Mouse (Mus musculus) regulatory T cell (primary cell): ENCODE results near the gene Kcnma1.

ENCODE experiments used
- in situ Hi-C: fragments of 300-600 bp; cut with MboI, MseI; formaldehyde crosslinking; loops from one replicate; pipeline ENCODE4 v1.15.1; 2025; ENCODE audit warnings: high pct_unique_total_duplicates

The Kcnma1 gene

GRCm38 (mm10) chr14:24014391-24014790 lies at the start of gene Kcnma1:
Gene Kcnma1, minus strand, starts transcription at chr14:24014491.
- in situ Hi-C loops: no loop called here

DNA sequence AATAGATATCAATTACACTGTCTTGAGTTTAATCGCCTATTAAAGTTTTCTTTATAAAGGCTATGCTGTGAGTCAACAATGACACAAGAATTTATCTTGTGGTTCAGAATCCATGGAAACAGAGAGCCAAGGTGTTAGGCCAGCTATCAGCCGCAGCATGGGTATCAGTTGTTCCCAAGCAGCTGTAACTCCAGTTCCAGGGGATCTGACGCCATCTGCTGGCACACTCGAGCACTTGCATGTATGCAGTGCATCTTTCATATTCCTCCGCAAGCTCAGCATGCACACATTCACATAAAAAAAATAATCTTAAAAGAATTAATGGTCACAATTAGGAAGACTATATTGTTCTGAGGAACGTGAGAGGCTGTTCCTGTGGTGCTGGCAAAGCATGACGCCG lies 45.5 kb upstream of the Kcnma1 start:
- in situ Hi-C loops: no loop called here

- in situ Hi-C loops: no loop called here
Measured at GRCm38 (mm10) chr14:24059287-24059686, 45.0 kb upstream of the Kcnma1 start.

DNA sequence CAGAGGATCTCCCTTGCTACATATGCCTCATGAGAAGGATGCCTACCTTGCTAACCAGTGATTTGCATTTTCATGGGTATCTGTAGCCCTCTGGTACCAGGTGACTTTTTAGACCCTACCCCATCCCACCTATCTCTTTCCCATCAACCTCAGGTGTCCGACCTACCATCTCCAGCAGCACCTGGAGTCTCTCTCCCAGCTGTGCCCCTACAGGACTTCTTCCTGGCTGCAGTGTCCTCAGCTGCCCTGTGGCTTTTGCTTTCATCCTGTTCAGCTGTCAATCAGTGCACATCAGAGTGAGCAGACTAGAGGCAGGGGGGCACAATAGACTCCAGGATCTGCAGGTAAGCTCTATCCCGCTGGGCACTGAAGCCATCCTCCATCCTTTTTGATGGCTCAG lies 37.5 kb upstream of the Kcnma1 start:
- in situ Hi-C loops: no loop called here

DNA sequence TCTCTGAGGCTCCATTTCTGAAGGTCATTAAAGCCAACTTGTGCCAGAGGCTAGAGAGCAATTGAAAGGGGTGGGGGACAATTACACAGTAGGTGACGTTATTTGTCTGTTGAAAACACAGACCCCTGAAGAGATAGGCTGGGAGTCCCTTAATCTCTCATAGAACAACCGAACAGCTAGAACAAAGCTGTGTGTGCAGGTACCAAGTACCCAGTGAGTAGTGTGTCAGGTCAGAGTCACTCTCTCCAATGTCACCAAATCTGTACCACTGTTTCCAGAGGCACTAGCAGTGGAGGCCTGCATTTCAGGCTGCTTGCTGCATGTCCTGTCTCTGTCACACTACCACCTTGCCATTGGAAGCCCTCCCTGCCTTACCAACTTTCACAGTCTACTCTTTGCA lies 22.3 kb upstream of the Kcnma1 start:
- in situ Hi-C loops: no loop called here

GRCm38 (mm10) chr14:24036208-24036535 lies 21.9 kb upstream of the Kcnma1 start:
- in situ Hi-C loops: no loop called here

DNA sequence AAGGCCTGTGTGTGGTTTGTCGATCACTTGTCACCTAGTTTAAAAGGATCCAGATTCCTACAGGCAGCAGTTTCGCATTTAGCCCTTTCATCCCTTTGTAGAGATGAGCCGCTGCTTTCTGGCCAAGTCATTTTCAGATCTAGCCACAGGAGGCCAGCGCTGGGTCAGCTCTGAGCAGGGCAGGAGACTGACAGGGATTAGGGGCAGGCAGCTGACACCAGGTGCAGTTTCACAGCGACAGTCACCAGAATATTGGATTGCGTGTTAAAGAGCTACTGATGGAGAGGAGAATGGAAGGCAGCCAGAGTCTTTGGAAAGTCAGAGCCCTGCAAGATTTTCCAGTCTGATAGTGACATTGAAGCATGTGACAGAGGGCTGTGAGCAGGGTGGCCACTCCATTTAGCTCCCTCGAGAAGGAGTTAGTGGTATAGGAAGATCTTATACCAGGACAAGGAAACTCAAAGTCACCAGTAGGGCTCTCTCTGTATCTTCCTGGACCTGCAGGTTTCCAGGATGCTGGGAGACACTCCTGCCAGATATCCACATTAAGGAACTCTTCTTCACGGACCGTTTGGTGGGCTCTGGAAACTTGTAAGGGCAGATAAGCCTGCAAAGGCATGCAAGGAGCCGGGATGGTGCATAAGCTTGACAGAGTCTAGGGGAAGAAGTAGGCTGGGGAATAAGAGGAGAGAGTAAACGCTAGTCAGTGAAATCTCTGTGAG lies 21.4 kb upstream of the Kcnma1 start:
- in situ Hi-C loops: no loop called here

DNA sequence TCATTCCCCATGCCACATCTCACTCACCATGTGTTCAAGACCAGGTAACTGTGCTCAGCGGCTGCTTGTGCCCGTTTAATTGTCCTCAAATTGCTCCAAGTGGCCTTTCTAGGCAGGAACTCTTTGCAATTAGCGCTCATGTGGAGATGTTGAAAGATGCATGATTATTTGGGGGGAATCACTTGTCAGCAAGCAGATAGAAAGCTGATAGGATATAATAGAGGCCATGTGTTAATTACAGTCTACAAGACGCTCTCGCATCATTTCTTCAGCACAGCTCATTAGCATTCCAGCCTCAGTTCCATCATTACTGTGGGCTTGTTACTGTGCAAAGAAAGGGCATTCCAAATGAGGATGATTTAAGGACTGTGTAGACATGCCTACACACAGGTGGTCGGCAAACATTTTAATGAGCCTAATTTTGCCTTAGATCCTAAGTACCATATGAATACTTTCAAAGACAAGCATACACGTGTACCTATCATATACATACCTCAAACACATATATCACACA lies 18.6 kb upstream of the Kcnma1 start:
- in situ Hi-C loops: no loop called here

GRCm38 (mm10) chr14:24032201-24032600 lies 17.9 kb upstream of the Kcnma1 start:
- in situ Hi-C loops: no loop called here

DNA sequence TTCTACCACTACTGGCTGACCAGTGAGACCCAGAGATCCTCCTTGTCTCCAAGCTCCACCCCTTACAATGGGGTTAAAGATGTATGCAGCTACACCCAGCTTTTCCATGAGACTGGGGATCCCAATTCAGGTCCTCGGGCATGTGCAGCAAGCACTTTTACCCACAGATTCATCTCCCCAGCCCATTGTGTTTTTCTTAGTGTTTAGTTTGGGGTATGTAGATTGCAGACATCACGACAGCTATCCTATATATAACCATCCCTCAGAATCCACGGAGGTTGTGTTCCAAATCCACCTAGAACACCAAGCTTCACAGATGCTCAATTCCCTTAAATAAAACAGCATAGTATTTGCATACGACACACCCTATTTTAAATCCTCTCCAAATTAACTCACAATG lies 6.4 kb upstream of the Kcnma1 start:
- in situ Hi-C loops: loop anchor here (10.0 kb wide), 1 partner anchor 236 kb away; no protein-coding TSS in a partner anchor

- in situ Hi-C loops: no loop called here
Measured at GRCm38 (mm10) chr14:24009978-24010377, 4.3 kb downstream of the Kcnma1 start.

DNA sequence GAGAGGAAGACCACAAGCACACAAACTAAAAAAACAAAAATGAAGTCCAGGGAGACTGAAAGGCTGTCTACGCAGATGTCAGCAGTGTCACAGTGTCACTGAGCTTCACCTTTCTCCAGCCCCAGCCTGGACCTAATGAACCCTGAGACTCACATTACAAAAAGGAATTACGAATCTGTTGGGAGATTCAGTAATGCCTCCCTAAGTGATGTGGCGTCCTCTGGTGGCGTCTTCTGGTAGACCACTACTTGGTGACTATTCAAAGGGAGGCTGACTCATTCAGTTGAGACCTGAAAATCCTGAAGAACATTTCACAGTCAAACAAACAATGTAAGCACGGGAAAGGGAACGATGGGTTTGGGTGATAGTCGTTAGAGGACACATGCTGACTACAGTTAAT lies 6.0 kb downstream of the Kcnma1 start:
- in situ Hi-C loops: no loop called here

DNA sequence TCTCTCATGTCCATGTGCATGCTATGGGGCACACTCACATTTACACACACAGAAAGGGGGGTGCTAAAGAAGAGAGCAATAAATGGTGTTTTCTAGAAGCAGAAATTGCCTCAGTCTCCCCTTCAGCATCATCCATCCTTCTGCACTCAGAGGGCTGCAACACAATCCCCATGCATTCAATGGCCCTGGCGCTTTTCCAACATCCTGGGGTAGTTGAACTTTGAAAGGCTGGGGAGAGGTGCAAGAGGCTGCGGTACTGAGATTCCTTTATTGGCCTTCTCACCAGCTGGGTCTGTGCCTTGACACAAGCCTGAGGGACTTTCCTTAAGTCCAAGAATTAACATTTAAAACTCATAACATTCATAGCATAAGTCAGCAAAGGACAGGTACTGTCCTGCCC lies 8.0 kb downstream of the Kcnma1 start:
- in situ Hi-C loops: no loop called here

DNA sequence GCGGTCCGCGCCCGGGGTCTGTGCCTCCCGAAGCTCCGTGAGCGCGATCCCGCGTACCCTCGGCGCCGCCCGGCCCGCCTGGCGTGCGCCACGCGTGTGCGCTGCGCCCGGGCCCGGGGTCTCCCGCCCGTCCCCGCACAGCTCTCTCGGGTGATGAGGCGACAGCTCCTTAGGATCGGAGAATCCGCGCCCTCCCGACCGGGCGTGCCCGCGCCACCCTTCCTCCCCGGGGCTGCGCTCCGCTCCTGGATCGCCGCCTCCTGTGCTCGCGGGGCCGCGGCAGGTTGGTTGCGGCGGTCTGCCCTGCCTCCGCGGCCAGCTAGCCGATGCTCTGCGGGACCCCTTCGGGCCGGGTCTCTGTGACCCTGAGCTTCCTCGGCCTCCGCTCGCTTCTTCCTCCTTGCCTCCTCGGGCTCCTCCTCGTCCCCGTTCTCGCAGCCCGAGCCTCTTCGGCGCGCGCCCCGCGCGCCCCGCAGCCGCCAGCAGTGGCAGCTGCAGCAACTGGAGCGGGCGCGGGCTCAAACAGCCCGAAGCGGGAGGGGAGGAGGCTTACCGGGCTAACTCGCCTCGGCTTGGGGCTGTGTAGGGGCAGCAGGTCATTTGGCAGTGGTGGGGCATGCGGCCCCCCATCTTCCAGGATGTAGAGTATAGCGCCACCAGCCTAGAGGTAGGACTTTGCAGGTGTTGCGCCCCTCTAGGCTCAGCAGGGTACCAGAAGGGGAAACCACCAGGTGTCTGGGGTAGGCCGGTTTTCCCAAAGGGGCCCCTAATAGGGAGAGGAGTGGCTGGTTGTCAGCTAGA lies 9.6 kb downstream of the Kcnma1 start:
- in situ Hi-C loops: no loop called here

DNA sequence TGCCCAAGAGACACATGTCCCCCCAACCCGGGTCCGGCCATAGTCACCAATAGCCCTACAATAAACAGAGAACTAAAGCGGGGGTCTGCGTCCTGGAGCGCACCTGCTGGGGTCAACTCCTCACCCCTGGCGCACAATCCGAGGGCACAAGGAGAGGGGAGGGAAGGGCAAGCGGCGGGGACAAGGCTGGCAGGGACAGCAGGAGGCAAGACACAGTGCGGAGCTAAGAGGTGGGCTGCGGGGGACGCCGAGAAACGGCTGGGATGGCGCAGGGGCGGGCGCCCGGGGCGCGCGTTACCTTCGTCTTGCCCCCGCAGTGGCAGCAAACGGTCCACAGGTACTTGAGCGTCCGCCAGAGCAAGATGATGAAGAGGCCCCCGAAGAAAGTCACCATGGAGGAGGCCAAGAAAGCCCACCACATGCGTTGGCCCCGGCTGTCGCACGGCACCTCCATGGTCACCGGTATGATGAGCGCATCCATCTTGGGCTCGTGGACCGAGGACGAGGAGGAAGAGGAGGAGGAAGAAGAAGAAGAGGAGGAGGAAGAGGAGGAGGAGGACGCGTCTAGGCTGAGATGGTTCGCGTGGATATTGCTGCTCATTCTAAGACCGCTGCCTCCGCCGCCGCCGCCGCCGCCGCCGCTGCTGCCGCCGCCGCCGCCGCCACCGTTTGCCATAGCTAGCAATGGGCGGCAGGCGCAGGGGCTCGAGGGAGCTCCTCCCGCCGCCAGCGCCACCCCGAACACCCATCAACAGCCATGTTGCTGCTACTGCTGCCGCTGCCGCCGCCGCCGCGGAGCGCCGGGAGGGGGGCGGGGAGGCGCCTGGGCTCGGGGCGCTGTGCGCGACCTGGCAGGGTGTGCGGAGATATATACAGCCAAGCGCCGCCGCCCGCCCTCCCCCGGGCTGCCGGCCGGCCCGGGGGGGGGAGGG lies 10.6 kb downstream of the Kcnma1 start:
- in situ Hi-C loops: no loop called here

- in situ Hi-C loops: no loop called here
Measured at GRCm38 (mm10) chr14:24002647-24003046, 11.6 kb downstream of the Kcnma1 start.

GRCm38 (mm10) chr14:23997912-23998311 lies 16.4 kb downstream of the Kcnma1 start:
- in situ Hi-C loops: no loop called here

GRCm38 (mm10) chr14:23995831-23996230 lies 18.5 kb downstream of the Kcnma1 start:
- in situ Hi-C loops: no loop called here

DNA sequence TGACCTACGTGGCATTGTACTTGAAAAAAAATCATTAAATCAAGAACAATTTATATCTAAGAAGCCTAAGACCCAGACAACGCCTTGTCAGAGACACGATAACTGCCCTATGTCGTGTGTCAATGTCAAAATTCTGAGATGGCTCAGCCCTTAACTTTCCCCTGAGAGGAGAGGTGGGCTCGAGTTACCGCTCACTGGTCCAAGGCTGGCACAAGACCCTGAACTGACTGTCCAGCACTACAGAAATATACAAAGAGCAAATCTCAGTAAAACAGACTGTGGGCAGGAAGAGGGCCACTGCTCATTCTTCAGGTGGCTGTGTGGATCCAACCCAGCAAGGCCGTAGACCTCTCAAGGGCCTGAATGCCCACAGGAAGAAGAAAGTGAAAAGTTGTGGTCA lies 23.4 kb downstream of the Kcnma1 start:
- in situ Hi-C loops: no loop called here

- in situ Hi-C loops: no loop called here
Measured at GRCm38 (mm10) chr14:23989696-23990095, 24.6 kb downstream of the Kcnma1 start.

DNA sequence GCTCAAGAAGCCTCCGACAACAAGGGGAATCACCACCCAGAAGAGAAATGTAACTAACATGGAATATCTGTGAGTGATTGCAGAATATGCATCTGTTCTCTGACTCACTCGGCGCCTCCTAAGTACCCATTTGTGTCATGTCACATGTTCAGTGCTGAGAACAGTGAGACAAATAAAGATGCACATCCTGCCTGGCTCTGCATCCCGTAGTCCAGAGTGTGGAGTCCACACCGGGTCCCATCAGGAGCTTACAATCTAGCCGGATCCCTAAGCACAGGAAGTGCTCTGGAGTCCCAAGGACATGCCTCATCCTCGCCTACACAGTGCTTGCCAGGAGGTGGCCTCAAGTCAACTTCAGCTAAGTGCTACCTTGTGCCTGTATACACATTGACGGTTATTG lies 32.1 kb downstream of the Kcnma1 start:
- in situ Hi-C loops: no loop called here

DNA sequence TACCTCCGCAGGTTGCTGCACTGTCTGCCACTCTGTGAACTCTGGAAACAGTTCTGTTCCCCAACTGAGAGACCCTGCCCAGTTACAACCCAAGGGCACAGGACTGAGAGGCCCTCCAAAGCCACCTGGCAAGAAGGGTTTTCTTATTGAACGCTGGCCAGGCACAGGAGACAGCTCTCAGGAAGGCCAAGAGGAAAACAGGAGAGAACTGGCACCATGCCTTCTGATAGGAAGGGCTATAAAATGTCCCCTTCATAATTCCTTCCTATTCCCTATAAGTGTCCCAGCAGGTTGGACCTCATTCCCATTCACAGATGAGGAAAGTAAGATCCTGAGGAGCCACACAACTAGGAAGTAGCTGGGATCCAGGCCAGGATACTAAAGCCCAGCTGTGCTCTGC lies 39.6 kb downstream of the Kcnma1 start:
- in situ Hi-C loops: no loop called here
